Mouse (Mus musculus) layer of hippocampus, postnatal 36 days (tissue): ENCODE data around the gene Dnajc19. TPM values are rescaled to one million over a fixed set of nuclear protein-coding genes. Genes with fewer than 3 reads are reported as not detected.
"Not testable (repeated sequence)": the region's sequence is repeated elsewhere in the genome, so short reads cannot be mapped to it uniquely, and the experiment has no call there.

Source experiments
- DNase-seq, 2 experiments: peaks; one replicate each; pipeline ENCODE4 v3.0.0; 2022
- total RNA-seq, 2 experiments: library from RNA; stranded (reverse); gene quantifications; 2 replicates each; pipeline ENCODE4 v1.2.3; 2021

The Dnajc19 gene
- total RNA-seq = 10 to 100 TPM; 47.8 to 49.5 TPM

- peak; percentile 93 to 94 for DNase-seq
Observed at GRCm38 (mm10) chr3:34080900-34081662, at the start of gene Dnajc19. Gene Dnajc19 (minus strand): TSS chr3:34081321.

GRCm38 (mm10) chr3:34129957-34130356 is 48.8 kb upstream of the Dnajc19 start:
- DNase-seq = no peak

- no peak for DNase-seq
Observed at GRCm38 (mm10) chr3:34121311-34121710, 40.2 kb upstream of the Dnajc19 start.

- no peak for DNase-seq
Observed at GRCm38 (mm10) chr3:34120791-34121190, 39.7 kb upstream of the Dnajc19 start.

- no peak for DNase-seq
Observed at GRCm38 (mm10) chr3:34119869-34120268, 38.7 kb upstream of the Dnajc19 start.

GRCm38 (mm10) chr3:34115806-34116205 is 34.7 kb upstream of the Dnajc19 start:
- no peak for DNase-seq

GRCm38 (mm10) chr3:34111941-34112685 is 31.0 kb upstream of the Dnajc19 start:
- DNase-seq = no peak

GRCm38 (mm10) chr3:34107631-34108030 is 26.5 kb upstream of the Dnajc19 start:
- DNase-seq = no peak

- no peak for DNase-seq
Observed at GRCm38 (mm10) chr3:34106421-34106820, 25.3 kb upstream of the Dnajc19 start.

- no peak for DNase-seq
Observed at GRCm38 (mm10) chr3:34103902-34104672, 23.0 kb upstream of the Dnajc19 start.

GRCm38 (mm10) chr3:34102891-34103290 is 21.8 kb upstream of the Dnajc19 start:
- no peak for DNase-seq

GRCm38 (mm10) chr3:34083655-34084054 is 2.5 kb upstream of the Dnajc19 start:
- no peak for DNase-seq

- no peak for DNase-seq
Observed at GRCm38 (mm10) chr3:34081929-34082328, 808 bp upstream of the Dnajc19 start.

- no peak for DNase-seq
Observed at GRCm38 (mm10) chr3:34076058-34076759, 4.9 kb downstream of the Dnajc19 start.

GRCm38 (mm10) chr3:34072726-34073125 is 8.4 kb downstream of the Dnajc19 start:
- DNase-seq = no peak

- not testable (repeated sequence) for DNase-seq
Observed at GRCm38 (mm10) chr3:34068943-34069342, 12.2 kb downstream of the Dnajc19 start.

GRCm38 (mm10) chr3:34062352-34062751 is 18.8 kb downstream of the Dnajc19 start:
- DNase-seq = no peak

- DNase-seq = no peak
Observed at GRCm38 (mm10) chr3:34041990-34042389, 39.1 kb downstream of the Dnajc19 start.

- DNase-seq = no peak
Observed at GRCm38 (mm10) chr3:34035706-34036105, 45.4 kb downstream of the Dnajc19 start.

- no peak for DNase-seq
Observed at GRCm38 (mm10) chr3:34034803-34035202, 46.3 kb downstream of the Dnajc19 start.

- DNase-seq = no peak
Observed at GRCm38 (mm10) chr3:34033720-34034364, 47.3 kb downstream of the Dnajc19 start.

GRCm38 (mm10) chr3:34030601-34031000 is 50.5 kb downstream of the Dnajc19 start:
- DNase-seq = no peak
